ENCODE assay signal across 9 mouse cellular contexts in the genomic region with DNA sequence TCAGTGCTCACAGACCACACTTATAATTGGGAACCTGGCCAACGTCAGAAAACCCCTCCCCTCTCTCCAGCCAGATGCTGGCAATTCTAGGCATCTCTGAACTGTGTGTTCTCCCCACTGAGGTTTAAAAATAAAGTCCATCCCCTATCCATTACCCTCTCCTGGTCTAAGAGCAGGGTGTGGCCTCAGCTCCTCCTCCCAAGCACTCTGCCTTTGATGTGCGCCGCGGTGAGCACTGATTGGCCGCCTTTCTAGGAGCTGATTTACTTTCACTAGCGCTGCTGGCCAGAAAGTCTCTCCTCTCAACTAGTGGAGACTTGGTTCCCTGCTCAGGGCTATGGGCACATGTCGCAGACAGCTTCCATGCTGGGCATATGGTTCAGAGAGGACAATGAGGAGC. TPM values are rescaled to one million over a fixed set of nuclear protein-coding genes. Genes with fewer than 3 reads are reported as not detected.
DNase-seq lines count a peak whose midpoint lies in the region; ATAC-seq lines count a peak whose summit lies in the region.
"Had no signal": no experiment of that assay in that cellular context is flagged by ENCODE, and none has a peak within 500 bp of the region (broad histone marks: within the 10 kb centered on the region; RNA-seq: fewer than 3 reads in every experiment).

No protein-coding gene starts in this region.

- no peaks in the 10 kb centered on the region for H3K36me3 ChIP-seq in forebrain, embryonic 11.5 days (ENCODE audit: control insufficient read depth, insufficient read depth, low read length)
- no peaks in the 10 kb centered on the region for H3K36me3 ChIP-seq in forebrain, embryonic 13.5 days (ENCODE audit: poor library complexity, severe bottlenecking)
- H3K36me3 ChIP-seq: embryonic facial prominence, embryonic 13.5 days had no signal

- H3K4me2 ChIP-seq in forebrain, embryonic 11.5 days (ENCODE audit: low read depth, low read length, severe bottlenecking), result no peak overlapping the region
- H3K4me2 ChIP-seq in forebrain, embryonic 13.5 days, result no peak overlapping the region
- H3K4me2 ChIP-seq: embryonic facial prominence, embryonic 13.5 days had no signal

- no peak for ATAC-seq in forebrain, embryonic 11.5 days (replicated peaks; ENCODE audit: low FRiP score)
- no peak for ATAC-seq in forebrain, embryonic 13.5 days
- peak; percentile 36 for ATAC-seq in activated CD4-positive, CD25-positive, alpha-beta regulatory T cell, adult 4 months

- no peaks in the 10 kb centered on the region for H3K4me1 ChIP-seq in forebrain, embryonic 11.5 days (replicated peaks; ENCODE audit: control insufficient read depth, insufficient read depth, low read length)
- H3K4me1 ChIP-seq in forebrain, embryonic 13.5 days, result peaks cover 53% of the 10 kb centered on the region

- no peak overlapping the region for H3K27ac ChIP-seq in forebrain, embryonic 11.5 days (ENCODE audit: low read depth, low read length)
- no peak overlapping the region for H3K27ac ChIP-seq in forebrain, embryonic 13.5 days
- H3K27ac ChIP-seq: embryonic facial prominence, embryonic 13.5 days had no signal

- H3K9ac ChIP-seq in forebrain, embryonic 11.5 days (ENCODE audit: low read length), result no peak overlapping the region
- no peak overlapping the region; the same call in 1 of the 2 replicates for H3K9ac ChIP-seq in forebrain, embryonic 13.5 days
- H3K9ac ChIP-seq: embryonic facial prominence, embryonic 13.5 days had no signal

- no peak overlapping the region for H3K4me3 ChIP-seq in forebrain, embryonic 11.5 days (ENCODE audit: low read depth, low read length)
- no peak overlapping the region for H3K4me3 ChIP-seq in forebrain, embryonic 13.5 days
- H3K4me3 ChIP-seq: embryonic facial prominence, embryonic 13.5 days had no signal

- WGBS in forebrain, embryonic 11.5 days, result 17% methylated on average over 7 of the region's 7 CpGs
- 18% methylated on average over 7 of the region's 7 CpGs for WGBS in forebrain, embryonic 13.5 days

- H3K27me3 ChIP-seq in forebrain, embryonic 11.5 days (ENCODE audit: control insufficient read depth, insufficient read depth, low read length), result no peaks in the 10 kb centered on the region
- no peaks in the 10 kb centered on the region for H3K27me3 ChIP-seq in forebrain, embryonic 13.5 days
- H3K27me3 ChIP-seq: embryonic facial prominence, embryonic 13.5 days had no signal

- DNase-seq in forebrain, embryonic 11.5 days (ENCODE audit: low spot score), result peak; percentile 60
- peak; percentile 78 for DNase-seq in gastrocnemius, postnatal 25 days
- DNase-seq in kidney, postnatal 14 days, result peak; percentile 60
- peak; percentile 76 for DNase-seq in lung, postnatal 25 days (ENCODE audit: low spot score)
- DNase-seq in spleen, postnatal 36 days (ENCODE audit: low spot score in 2 of 2), result no peak
- DNase-seq in frontal cortex, postnatal 14 days (ENCODE audit: low spot score in 2 of 2), result no peak

- H3K9me3 ChIP-seq in forebrain, embryonic 11.5 days (ENCODE audit: control insufficient read depth, low read length), result no peaks in the 10 kb centered on the region
- H3K9me3 ChIP-seq in forebrain, embryonic 13.5 days (replicated peaks), result no peaks in the 10 kb centered on the region
- H3K9me3 ChIP-seq: embryonic facial prominence, embryonic 13.5 days had no signal

RNA-seq across cellular contexts. Expression of a gene that starts 47.1 kb away (rescaled TPM):
- 23.0 and 26.2 TPM in 2 replicates for polyA plus RNA-seq in forebrain, embryonic 11.5 days (2014; fragmentation: Nextera tagmentation; extraction: Ambion mirVana)
- polyA plus RNA-seq in forebrain, embryonic 13.5 days (2015; fragmentation: Nextera tagmentation; extraction: Ambion mirVana), result 17.8 and 19.2 TPM in 2 replicates
- polyA plus RNA-seq in activated CD4-positive, CD25-positive, alpha-beta regulatory T cell, adult 4 months (2017; shearing (Covaris generic)), result 10 to 100 TPM; 21.9 to 24.0 TPM
- total RNA-seq in gastrocnemius, postnatal 25 days (2021), result 100 to 1,000 TPM; 102 to 112 TPM

Comparison
In these comparisons a context has a peak if more than half of its experiments do, and no peak if none do; other contexts are left out.
1. DNase-seq: peak in forebrain, embryonic 11.5 days (single experiment), gastrocnemius, postnatal 25 days (single experiment), kidney, postnatal 14 days (single experiment) and lung, postnatal 25 days (single experiment); none in spleen, postnatal 36 days (0 of 2) and frontal cortex, postnatal 14 days (0 of 2).